Mouse (Mus musculus) forebrain, embryonic 12.5 days (tissue): Measurements from ENCODE around the gene Maml2. TPM values are rescaled to one million over a fixed set of nuclear protein-coding genes. Genes with fewer than 3 reads are reported as not detected.

Experiments
- ATAC-seq: fragments of 200-750 bp; cut with Nextera tagmentation; 2 replicates; pipeline ENCODE4 v1.8.0; 2017; ENCODE audit warnings: moderate TSS enrichment; ENCODE audit not compliant: low FRiP score
- H3K27ac ChIP-seq: fragments of 300-500 bp; sonication (generic); 2 replicates; pipeline ENCODE4 v1.5.1; 2016; ENCODE audit warnings: mild to moderate bottlenecking
- H3K27me3 ChIP-seq: fragments of 300-500 bp; sonication (generic); 2 replicates; pipeline ENCODE4 v1.6.1; 2016; ENCODE audit warnings: mild to moderate bottlenecking
- H3K36me3 ChIP-seq: fragments of 300-500 bp; sonication (generic); replicated peaks from 2 replicates; pipeline ENCODE4 v1.6.1; 2016; ENCODE audit warnings: mild to moderate bottlenecking
- H3K4me1 ChIP-seq: fragments of 300-500 bp; sonication (generic); 2 replicates; pipeline ENCODE4 v1.6.1; 2016
- H3K4me2 ChIP-seq: fragments of 300-500 bp; sonication (generic); 2 replicates; pipeline ENCODE4 v1.6.1; 2016; ENCODE audit warnings: mild to moderate bottlenecking, moderate library complexity
- H3K4me3 ChIP-seq: fragments of 300-500 bp; sonication (generic); replicated peaks from 2 replicates; pipeline ENCODE4 v1.5.1; 2016; ENCODE audit warnings: mild to moderate bottlenecking
- H3K9ac ChIP-seq: fragments of 300-500 bp; sonication (generic); 2 replicates; pipeline ENCODE4 v1.6.1; 2016; ENCODE audit warnings: mild to moderate bottlenecking
- H3K9me3 ChIP-seq: fragments of 300-500 bp; sonication (generic); 2 replicates; pipeline ENCODE4 v1.6.1; 2016
- WGBS: fragments of 180-500 bp; shearing (Covaris S2); methylation state at CpG from one replicate; pipeline ENCODE4 v1.1.7; 2016; 5-methylcytosine and 5-hydroxymethylcytosine counted together
- polyA plus RNA-seq: library from polyadenylated mRNA; unstranded; fragments of >200 nt; fragmentation: Nextera tagmentation; extraction: Ambion mirVana; gene quantifications from 2 replicates; pipeline ENCODE4 v1.2.1, GENCODE M21; 2016

Maml2 gene
- polyA plus RNA-seq, 1 experiment from 2014 or later: 10.4 TPM

GRCm38 (mm10) chr9:13665487-13665969 is 367.8 kb downstream of the Maml2 start:
- 91% methylated on average over 2 of the region's 2 CpGs for WGBS
- Histone ChIP-seq H3K27me3 (no peaks in the 10 kb centered on the region), H3K4me2 (no peak overlapping the region), H3K36me3 (no peaks in the 10 kb centered on the region), H3K9me3 (no peaks in the 10 kb centered on the region), H3K27ac (no peak overlapping the region), H3K9ac (no peak overlapping the region), H3K4me3 (no peak overlapping the region), H3K4me1 (peaks cover 18% of the 10 kb centered on the region)
- ATAC-seq: no peak

- Histone ChIP-seq H3K4me3 (no peak overlapping the region), H3K9ac (no peak overlapping the region), H3K27ac (no peak overlapping the region), H3K9me3 (no peaks in the 10 kb centered on the region), H3K4me2 (no peak overlapping the region), H3K4me1 (peaks cover 2% of the 10 kb centered on the region; the same call in 1 of the 2 replicates), H3K36me3 (no peaks in the 10 kb centered on the region), H3K27me3 (no peaks in the 10 kb centered on the region)
- 90% methylated on average over 1 of the region's 1 CpGs for WGBS
- no peak for ATAC-seq
Observed at GRCm38 (mm10) chr9:13667955-13668354, 370.2 kb downstream of the Maml2 start.

DNA sequence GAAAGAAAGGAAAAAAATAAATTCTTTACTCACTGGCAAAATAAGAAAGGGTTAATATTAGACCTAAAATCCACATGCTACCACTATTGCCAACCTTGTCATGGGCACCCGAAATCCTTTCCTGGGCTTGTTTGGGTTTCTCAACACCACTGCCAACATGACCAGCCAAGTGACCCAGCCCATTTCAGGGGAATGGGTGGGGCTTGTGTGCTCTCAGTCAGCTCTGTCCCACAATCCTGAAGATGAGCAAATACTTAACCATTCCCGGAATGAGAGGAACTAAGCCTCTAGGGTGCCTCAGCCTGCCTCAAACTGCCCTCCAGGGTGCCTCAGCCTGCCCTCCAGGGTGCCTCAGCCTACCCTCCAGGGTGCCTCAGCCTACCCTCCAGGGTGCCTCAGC is 371.0 kb downstream of the Maml2 start:
- H3K9me3 ChIP-seq: no peaks in the 10 kb centered on the region

DNA sequence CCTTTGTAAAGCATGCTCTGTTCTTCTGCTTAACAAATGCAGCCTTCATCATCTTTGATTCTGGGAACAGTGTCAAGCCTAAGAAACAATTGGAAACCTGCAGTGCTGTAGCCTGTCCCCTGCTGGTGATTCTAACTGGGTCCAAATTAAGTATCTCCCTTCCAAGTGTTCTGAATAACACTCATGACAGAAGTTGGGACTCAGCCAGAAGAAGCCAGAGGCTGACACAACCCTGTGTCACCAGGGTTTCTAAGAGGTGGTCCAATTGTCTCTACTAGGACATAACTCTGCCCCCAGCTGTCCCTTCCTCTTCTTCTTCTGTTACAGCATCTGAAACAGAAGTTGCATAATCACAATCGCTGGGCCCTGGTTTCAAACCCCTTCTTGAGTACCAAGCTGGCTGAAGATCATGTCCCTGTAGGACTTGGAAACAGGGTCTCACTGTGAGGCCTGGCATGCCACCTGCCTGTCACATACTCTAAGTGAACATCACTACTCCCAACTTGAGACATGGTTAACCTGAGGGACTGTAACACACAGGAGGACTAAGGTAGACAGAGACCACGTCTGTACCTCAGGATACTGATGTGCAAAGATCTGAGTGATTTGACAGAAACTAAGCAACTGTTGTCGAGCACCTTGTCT is 373.5 kb downstream of the Maml2 start:
- Histone ChIP-seq H3K4me2 (no peak overlapping the region), H3K4me3 (no peak overlapping the region), H3K27ac (no peak overlapping the region), H3K27me3 (no peaks in the 10 kb centered on the region), H3K9ac (no peak overlapping the region), H3K9me3 (no peaks in the 10 kb centered on the region), H3K36me3 (no peaks in the 10 kb centered on the region), H3K4me1 (no peaks in the 10 kb centered on the region; the same call in 1 of the 2 replicates)
- WGBS: 81% methylated on average over 3 of the region's 3 CpGs
- ATAC-seq: no peak

More for the DNA sequence above, 371.0 kb downstream of the Maml2 start:
- Histone ChIP-seq H3K27ac (no peak overlapping the region), H3K36me3 (no peaks in the 10 kb centered on the region), H3K4me1 (peaks cover 2% of the 10 kb centered on the region; the same call in 1 of the 2 replicates), H3K4me2 (no peak overlapping the region), H3K4me3 (no peak overlapping the region), H3K9ac (no peak overlapping the region), H3K27me3 (no peaks in the 10 kb centered on the region)
- 73% methylated on average over 2 of the region's 2 CpGs for WGBS
- ATAC-seq: no peak

GRCm38 (mm10) chr9:13673304-13673703 is 375.5 kb downstream of the Maml2 start:
- no peak overlapping the region for H3K4me2 ChIP-seq
- H3K36me3 ChIP-seq: no peaks in the 10 kb centered on the region
- no peak for ATAC-seq
- H3K9me3 ChIP-seq: no peaks in the 10 kb centered on the region
- no peak overlapping the region for H3K4me3 ChIP-seq
- no peak overlapping the region for H3K27ac ChIP-seq
- no peaks in the 10 kb centered on the region for H3K27me3 ChIP-seq
- no peaks in the 10 kb centered on the region for H3K4me1 ChIP-seq
- H3K9ac ChIP-seq: no peak overlapping the region
- WGBS: 87% methylated on average over 2 of the region's 2 CpGs

GRCm38 (mm10) chr9:13678026-13678425 is 380.3 kb downstream of the Maml2 start:
- H3K9ac ChIP-seq: no peak overlapping the region
- no peak overlapping the region for H3K4me2 ChIP-seq
- no peaks in the 10 kb centered on the region for H3K36me3 ChIP-seq
- H3K9me3 ChIP-seq: no peaks in the 10 kb centered on the region
- WGBS: 91% methylated on average over 2 of the region's 2 CpGs
- no peak overlapping the region for H3K4me3 ChIP-seq
- ATAC-seq: no peak
- no peaks in the 10 kb centered on the region for H3K27me3 ChIP-seq
- peaks cover 11% of the 10 kb centered on the region for H3K4me1 ChIP-seq
- no peak overlapping the region for H3K27ac ChIP-seq

DNA sequence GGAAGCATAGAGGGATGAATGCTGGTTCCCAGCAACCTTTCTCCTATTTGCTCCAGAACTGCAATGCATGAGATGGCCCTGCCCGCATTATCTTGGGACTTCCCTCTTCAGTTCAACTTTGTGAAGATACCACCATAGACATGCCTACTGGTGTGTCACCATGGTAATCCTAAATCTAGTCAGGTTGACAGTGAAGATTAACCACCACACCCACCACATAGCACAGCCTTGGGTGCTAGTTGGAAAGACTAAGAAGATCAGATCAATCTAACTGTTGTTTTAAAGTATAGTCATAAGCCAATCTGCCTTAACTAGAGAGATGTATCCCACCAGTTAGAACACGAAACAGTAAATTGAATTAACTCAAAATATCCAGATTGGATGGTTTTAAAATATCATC is 381.9 kb downstream of the Maml2 start:
- H3K4me2 ChIP-seq: no peak overlapping the region
- no peak overlapping the region for H3K27ac ChIP-seq
- H3K4me3 ChIP-seq: no peak overlapping the region
- peaks cover 11% of the 10 kb centered on the region for H3K4me1 ChIP-seq
- no peak for ATAC-seq
- 94% methylated on average over 2 of the region's 2 CpGs for WGBS
- no peaks in the 10 kb centered on the region for H3K9me3 ChIP-seq
- H3K27me3 ChIP-seq: no peaks in the 10 kb centered on the region
- no peak overlapping the region for H3K9ac ChIP-seq
- no peaks in the 10 kb centered on the region for H3K36me3 ChIP-seq

GRCm38 (mm10) chr9:13681147-13681546 is 383.4 kb downstream of the Maml2 start:
- 0 out of 2 replicates have a peak, but pooled peaks have one; percentile 6 for ATAC-seq
- H3K27me3 ChIP-seq: no peaks in the 10 kb centered on the region
- no peak overlapping the region for H3K9ac ChIP-seq
- H3K36me3 ChIP-seq: no peaks in the 10 kb centered on the region
- no peak overlapping the region for H3K4me3 ChIP-seq
- no peaks in the 10 kb centered on the region for H3K9me3 ChIP-seq
- H3K4me2 ChIP-seq: peak overlapping the region; percentile 32
- 90% methylated on average over 8 of the region's 8 CpGs for WGBS
- peaks cover 11% of the 10 kb centered on the region for H3K4me1 ChIP-seq
- peak overlapping the region; percentile 53; the same call in 1 of the 2 replicates for H3K27ac ChIP-seq

DNA sequence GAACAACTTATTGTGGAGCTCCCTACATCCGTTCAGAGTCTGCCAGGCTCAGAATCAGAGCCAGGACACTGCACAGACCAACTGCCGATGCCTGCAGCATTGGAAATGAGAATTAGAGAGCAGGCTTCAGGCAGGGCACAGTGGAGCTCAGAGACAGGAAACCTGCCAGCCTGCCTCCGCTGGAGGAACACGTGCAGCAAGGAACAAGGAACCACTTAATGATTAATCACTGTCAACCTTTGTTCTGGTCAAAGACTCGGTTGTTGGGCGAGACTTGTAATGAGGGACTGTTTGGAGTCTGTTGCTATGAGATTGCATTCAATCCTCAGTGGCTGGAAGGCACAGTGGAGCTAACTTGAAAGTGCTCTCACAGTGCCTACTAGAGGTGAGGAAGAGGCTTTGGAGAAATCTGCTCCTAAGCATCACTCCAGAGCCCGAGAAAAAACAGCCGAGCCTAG is 383.9 kb downstream of the Maml2 start:
- peak; percentile 92; the same call in 1 of the 2 replicates for ATAC-seq
- Histone ChIP-seq H3K9me3 (no peaks in the 10 kb centered on the region), H3K4me1 (peaks cover 11% of the 10 kb centered on the region), H3K27me3 (no peaks in the 10 kb centered on the region), H3K4me2 (peak overlapping the region; percentile 32), H3K9ac (no peak overlapping the region), H3K4me3 (no peak overlapping the region), H3K27ac (peak overlapping the region; percentile 53), H3K36me3 (no peaks in the 10 kb centered on the region)
- WGBS: 6% methylated on average over 8 of the region's 8 CpGs

DNA sequence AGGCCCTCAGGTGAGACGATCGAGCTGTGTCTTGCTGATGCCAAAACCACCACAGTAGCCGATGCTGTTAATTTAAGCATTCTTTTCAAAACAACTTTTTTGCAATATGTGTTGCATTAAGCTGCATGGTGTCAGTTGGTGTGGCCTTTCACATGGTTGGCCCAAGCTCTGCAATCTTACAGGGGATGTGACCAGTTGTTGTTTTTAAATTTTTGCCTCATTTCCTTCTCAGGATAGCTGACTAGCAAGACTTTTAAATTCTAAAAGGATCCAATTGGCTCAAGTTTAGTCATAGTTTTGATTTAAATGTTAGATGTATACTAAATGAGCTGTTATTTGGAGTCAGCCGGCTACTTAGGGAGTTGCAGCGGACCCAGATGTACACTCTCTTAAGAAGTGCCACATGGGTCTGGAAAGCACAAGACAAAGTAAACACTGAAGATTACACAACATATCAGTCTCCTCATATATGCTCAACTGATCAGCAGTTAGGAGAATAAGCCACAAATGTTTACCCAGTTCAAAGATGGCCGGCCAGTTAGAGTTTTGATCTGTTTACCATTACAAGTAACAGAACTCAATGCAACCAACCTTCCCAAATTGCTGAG is 386.7 kb downstream of the Maml2 start:
- H3K9me3 ChIP-seq: no peaks in the 10 kb centered on the region
- H3K27me3 ChIP-seq: no peaks in the 10 kb centered on the region
- H3K4me3 ChIP-seq: no peak overlapping the region
- 90% methylated on average over 6 of the region's 6 CpGs for WGBS
- H3K9ac ChIP-seq: no peak overlapping the region
- H3K27ac ChIP-seq: no peak overlapping the region
- no peak for ATAC-seq
- H3K36me3 ChIP-seq: no peaks in the 10 kb centered on the region
- H3K4me1 ChIP-seq: peaks cover 13% of the 10 kb centered on the region
- H3K4me2 ChIP-seq: no peak overlapping the region

DNA sequence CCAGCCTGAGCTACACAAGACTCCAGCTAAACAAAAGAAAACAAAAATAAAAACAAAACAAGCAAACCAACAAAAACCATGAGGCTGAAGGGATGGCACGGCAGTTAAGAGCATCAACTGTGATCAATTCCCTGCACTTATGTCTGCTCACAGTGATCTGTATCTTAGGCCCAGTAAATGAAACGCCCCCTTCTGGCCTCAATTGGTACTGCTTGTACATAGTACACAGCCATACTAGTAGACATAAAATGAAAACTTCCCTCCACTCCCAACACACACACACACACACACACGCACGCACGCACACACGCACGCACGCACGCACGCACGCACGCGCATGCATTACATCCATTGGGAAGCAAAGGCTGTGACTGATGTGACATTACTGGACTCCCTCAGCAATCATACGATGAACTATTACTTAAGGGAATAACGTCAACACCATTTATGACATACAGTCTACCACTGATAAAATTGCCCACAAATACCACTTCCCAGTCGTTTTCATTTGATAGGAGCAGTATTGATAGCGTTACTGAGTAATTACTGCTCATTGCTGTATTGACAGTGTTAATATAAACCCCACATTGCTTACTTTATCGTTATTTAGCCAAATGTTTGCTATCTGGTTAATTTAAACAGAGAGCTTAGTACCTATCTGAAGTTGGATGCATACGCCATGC is 389.4 kb downstream of the Maml2 start:
- no peak overlapping the region for H3K9ac ChIP-seq
- H3K36me3 ChIP-seq: no peaks in the 10 kb centered on the region
- H3K4me3 ChIP-seq: no peak overlapping the region
- H3K4me1 ChIP-seq: peaks cover 16% of the 10 kb centered on the region
- WGBS: 87% methylated on average over 19 of the region's 19 CpGs
- no peak overlapping the region for H3K27ac ChIP-seq
- no peaks in the 10 kb centered on the region for H3K27me3 ChIP-seq
- no peak overlapping the region for H3K4me2 ChIP-seq
- no peak for ATAC-seq
- H3K9me3 ChIP-seq: no peaks in the 10 kb centered on the region

DNA sequence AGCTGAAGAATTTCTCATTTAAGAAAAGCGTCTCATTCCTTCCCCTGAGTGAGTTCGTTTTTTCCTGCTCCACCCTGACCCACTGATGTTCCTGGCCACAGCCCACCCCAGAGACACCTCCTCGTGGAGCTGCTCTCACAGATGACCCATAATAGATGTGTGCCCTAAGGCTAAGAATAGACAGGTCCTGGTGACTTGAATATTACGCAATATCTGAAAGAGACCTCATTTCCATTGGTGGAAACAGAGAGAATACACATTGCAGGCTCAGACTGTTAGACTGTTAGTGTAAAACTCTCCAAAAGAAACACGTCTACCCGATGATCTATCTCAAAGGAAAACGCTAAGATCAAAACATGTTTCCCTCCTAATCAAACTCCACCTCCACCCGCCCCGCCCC is 391.2 kb downstream of the Maml2 start:
- 82% methylated on average over 9 of the region's 9 CpGs for WGBS
- Histone ChIP-seq H3K9ac (no peak overlapping the region), H3K9me3 (no peaks in the 10 kb centered on the region), H3K27me3 (no peaks in the 10 kb centered on the region), H3K4me1 (peaks cover 16% of the 10 kb centered on the region), H3K4me3 (no peak overlapping the region), H3K4me2 (no peak overlapping the region), H3K27ac (no peak overlapping the region), H3K36me3 (no peaks in the 10 kb centered on the region)
- no peak for ATAC-seq
